Mouse (Mus musculus): ENCODE measurements around the gene Gm13277. TPM values are rescaled to one million over a fixed set of nuclear protein-coding genes. Genes with fewer than 3 reads are reported as not detected.
A peak's percentile ranks its signal among the peaks of the same experiment; 100 is the strongest.
"Not testable (repeated sequence)": the region's sequence is repeated elsewhere in the genome, so short reads cannot be mapped to it uniquely, and the experiment has no call there.

Gm13277 gene
- not detected for total RNA-seq (2021)
- long read RNA-seq, experiment 1, result 0 reads
- long read RNA-seq, experiment 2, result 0 reads

DNA sequence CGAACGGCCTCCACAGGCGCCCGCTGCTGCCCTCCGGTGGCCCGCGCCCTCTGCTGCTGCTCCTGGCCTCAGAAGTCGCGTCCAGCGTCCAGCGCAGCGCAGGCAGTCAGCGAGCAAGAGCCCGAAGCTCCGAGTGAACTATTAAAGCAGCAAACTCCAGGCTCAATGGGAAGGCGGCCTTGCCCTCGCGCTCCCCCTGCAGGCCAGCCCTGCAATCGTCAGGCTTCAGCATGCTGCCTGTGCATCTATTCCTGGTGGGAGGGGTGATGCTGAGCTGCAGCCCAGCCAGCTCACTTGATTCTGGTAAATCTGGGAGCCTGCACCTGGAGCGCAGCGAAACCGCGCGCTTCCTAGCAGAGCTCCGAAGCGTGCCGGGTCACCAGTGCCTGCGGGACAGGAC lies at the start of gene Gm13277:
Gene Gm13277 (plus strand): TSS at position 231 of the 400 bp plus-strand sequence.
- intact Hi-C loops (cut with DNase I; ENCODE audit: low total_unique reads), result not testable (repeated sequence)
- peak; percentile 60 for DNase-seq

- intact Hi-C loops (cut with DNase I; ENCODE audit: low total_unique reads), result no loop called here
- no peak for DNase-seq
These were observed 49.4 kb upstream of the Gm13277 start for GRCm38 (mm10) chr4:88739036-88739435.

GRCm38 (mm10) chr4:88741426-88741825 lies 47.0 kb upstream of the Gm13277 start:
- intact Hi-C loops (cut with DNase I; ENCODE audit: low total_unique reads), result loop anchor here (5.0 kb wide), 1 partner anchor 44 kb away; no protein-coding TSS in a partner anchor
- DNase-seq, result no peak

GRCm38 (mm10) chr4:88742771-88743371 lies 45.6 kb upstream of the Gm13277 start:
- intact Hi-C loops (cut with DNase I; ENCODE audit: low total_unique reads), result loop anchor here (5.0 kb wide), 1 partner anchor 46 kb away; no protein-coding TSS in a partner anchor
- no peak for DNase-seq

- intact Hi-C loops (cut with DNase I; ENCODE audit: low total_unique reads), result loop anchor here (5.0 kb wide), 1 partner anchor 47 kb away; no protein-coding TSS in a partner anchor
- no peak for DNase-seq
These were observed 44.2 kb upstream of the Gm13277 start for GRCm38 (mm10) chr4:88744207-88744606.

- no peak for DNase-seq
These were observed 38.5 kb upstream of the Gm13277 start for GRCm38 (mm10) chr4:88749926-88750325.

DNA sequence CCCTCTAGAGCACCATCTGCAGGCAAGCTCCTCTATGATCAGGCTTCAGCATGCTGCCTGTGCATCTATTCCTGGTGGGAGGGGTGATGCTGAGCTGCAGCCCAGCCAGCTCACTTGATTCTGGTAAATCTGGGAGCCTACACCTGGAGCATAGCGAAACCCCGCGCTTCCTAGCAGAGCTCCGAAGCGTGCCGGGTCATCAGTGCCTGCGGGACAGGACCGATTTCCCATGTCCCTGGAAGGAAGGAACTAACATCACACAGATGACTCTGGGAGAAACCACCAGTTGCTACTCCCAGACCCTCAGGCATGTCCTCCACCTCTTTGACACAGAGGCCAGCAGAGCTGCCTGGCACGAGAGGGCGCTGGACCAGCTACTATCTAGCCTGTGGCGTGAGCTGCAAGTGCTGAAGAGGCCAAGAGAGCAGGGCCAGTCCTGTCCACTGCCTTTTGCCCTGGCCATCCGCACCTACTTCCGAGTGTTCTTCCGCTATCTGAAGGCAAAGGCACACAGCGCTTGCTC lies 33.6 kb upstream of the Gm13277 start, which contains the start of gene Gm13271:
Gene Gm13271 (plus strand): TSS at position 51 of the 523 bp plus-strand sequence.
- DNase-seq, result peak; percentile 53
- intact Hi-C loops (cut with DNase I; ENCODE audit: low total_unique reads), result not testable (repeated sequence)

More at GRCm38 (mm10) chr4:88749926-88750325, 38.5 kb upstream of the Gm13277 start:
- intact Hi-C loops (cut with DNase I; ENCODE audit: low total_unique reads), result no loop called here

DNA sequence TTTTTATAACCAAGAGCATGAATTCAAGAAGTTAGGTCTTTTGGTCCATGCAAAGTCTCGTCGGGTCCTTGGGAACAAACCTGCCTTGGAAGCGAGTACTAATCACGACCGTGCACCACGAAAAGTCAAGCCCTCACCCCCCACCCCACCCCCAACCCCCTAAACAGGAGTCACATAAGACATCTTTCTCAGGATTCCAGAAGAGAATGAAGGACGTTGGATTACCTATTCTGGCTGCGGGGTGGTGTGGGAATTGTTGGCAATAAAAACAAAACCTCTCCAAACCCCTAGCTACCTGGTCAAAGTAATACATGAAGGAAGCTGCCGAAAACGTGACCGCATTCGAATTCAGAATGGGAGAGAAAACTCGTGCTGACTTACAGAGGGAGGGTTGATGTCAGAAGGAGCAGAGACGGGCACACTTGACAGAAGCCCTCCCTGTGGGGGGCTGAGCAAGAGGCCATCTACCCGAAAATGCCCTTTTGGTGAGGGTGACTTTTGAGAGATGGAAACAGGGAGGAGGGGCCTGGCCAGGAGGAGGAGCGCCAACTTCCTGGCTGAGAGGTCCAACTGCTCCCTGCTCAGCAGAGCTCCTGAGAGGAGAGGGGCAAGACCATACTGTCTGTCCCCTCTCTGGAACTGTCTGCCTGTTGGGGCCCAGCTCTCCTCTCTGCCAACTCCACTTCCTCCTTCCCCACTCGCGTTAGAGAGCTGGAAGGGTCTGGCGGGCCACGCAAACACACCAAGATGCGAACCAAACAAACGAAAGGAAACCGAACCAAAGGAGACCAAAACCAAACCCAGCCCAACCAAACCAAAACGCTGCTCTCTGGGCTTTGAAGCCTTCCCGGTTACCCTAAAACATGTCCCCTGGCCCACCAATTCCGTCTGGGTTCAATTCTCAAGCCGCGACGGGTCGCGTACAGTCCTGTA lies 31.6 kb upstream of the Gm13277 start:
- DNase-seq; intact Hi-C loops (cut with DNase I; ENCODE audit: low total_unique reads): not testable (repeated sequence)

- peak; percentile 79 for DNase-seq
- intact Hi-C loops (cut with DNase I; ENCODE audit: low total_unique reads), result not testable (repeated sequence)
These were observed 30.8 kb upstream of the Gm13277 start for GRCm38 (mm10) chr4:88757628-88758031.

- intact Hi-C loops (cut with DNase I; ENCODE audit: low total_unique reads); DNase-seq: not testable (repeated sequence)
These were observed 29.7 kb upstream of the Gm13277 start for GRCm38 (mm10) chr4:88758751-88759150.

DNA sequence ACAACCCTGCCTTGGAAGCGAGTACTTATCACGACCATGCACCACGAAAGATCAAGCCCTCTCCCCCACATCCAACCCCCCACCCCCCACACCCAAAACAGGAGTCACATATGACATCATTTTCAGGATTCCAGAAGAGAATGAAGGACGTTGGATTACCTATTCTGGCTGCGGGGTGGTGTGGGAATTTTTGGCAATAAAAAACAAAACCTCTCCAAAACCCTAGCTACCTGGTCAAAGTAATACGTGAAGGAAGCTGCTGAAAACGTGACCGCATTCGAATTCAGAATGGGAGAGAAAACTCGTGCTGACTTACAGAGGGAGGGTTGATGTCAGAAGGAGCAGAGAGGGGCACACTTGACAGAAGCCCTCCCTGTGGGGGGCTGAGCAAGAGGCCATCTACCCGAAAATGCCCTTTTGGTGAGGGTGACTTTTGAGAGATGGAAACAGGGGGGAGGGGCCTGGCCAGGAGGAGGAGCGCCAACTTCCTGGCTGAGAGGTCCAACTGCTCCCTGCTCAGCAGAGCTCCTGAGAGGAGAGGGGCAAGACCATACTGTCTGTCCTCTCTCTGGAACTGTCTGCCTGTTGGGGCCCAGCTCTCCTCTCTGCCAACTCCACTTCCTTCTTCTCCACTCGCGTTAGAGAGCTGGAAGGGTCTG lies 28.7 kb upstream of the Gm13277 start, which contains the start of gene Gm13283:
Gene Gm13283 (plus strand): TSS at position 510 of the 659 bp plus-strand sequence.
- DNase-seq; intact Hi-C loops (cut with DNase I; ENCODE audit: low total_unique reads): not testable (repeated sequence)

DNA sequence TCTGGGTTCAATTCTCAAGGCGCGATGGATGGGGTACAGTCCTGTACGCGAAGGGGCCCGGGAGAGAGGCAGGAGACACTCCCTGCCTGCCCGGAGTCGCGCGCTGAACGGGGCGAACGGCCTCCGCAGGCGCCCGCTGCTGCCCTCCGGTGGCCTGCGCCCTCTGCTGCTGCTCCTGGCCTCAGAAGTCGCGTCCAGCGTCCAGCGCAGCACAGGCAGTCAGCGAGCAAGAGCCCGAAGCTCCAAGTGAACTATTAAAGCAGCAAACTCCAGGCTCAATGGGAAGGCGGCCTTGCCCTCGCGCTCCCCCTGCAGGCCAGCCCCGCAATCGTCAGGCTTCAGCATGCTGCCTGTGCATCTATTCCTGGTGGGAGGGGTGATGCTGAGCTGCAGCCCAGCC lies 28.0 kb upstream of the Gm13277 start:
- intact Hi-C loops (cut with DNase I; ENCODE audit: low total_unique reads), result not testable (repeated sequence)

DNA sequence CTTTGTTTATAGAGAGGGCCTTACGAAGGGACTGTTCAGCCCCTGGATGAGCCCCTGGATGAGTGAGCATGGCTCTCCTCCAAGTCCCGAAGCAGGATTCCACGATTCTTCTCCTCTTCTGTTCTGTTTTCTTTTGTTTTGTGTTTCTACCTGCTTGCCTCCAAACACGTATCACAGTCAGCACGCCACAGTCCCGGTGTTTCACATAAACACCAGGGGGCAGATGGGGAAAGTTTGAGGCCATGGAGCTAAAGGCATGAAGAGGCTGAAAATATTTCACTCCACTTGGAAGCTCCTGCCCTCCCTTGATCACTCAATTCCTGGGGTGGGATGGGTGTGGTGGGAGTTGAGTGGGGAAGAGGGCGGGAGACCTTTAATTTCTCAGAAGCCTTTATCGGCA lies 26.7 kb upstream of the Gm13277 start:
- intact Hi-C loops (cut with DNase I; ENCODE audit: low total_unique reads), result not testable (repeated sequence)
- peak; percentile 67 for DNase-seq

More for the DNA sequence above, 28.0 kb upstream of the Gm13277 start:
- peak; percentile 81 for DNase-seq

- intact Hi-C loops (cut with DNase I; ENCODE audit: low total_unique reads); DNase-seq: not testable (repeated sequence)
These were observed 26.1 kb upstream of the Gm13277 start for GRCm38 (mm10) chr4:88762341-88762740.

DNA sequence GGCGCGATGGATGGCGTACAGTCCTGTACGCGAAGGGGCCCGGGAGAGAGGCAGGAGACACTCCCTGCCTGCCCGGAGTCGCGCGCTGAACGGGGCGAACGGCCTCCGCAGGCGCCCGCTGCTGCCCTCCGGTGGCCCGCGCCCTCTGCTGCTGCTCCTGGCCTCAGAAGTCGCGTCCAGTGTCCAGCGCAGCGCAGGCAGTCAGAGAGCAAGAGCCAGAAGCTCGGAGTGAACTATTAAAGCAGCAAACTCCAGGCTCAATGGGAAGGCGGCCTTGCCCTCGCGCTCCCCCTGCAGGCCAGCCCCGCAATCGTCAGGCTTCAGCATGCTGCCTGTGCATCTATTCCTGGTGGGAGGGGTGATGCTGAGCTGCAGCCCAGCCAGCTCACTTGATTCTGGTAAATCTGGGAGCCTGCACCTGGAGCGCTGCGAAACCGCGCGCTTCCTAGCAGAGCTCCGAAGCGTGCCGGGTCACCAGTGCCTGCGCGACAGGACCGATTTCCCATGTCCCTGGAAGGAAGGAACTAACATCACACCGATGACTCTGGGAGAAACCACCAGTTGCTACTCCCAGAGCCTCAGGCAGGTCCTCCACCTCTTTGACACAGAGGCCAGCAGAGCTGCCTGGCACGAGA lies 24.9 kb upstream of the Gm13277 start:
- peak; percentile 57 for DNase-seq
- intact Hi-C loops (cut with DNase I; ENCODE audit: low total_unique reads), result not testable (repeated sequence)

GRCm38 (mm10) chr4:88773534-88773933 lies 14.9 kb upstream of the Gm13277 start, which contains the start of gene Gm13290:
Gene Gm13290, plus strand, starts transcription at chr4:88773834.
- DNase-seq; intact Hi-C loops (cut with DNase I; ENCODE audit: low total_unique reads): not testable (repeated sequence)

DNA sequence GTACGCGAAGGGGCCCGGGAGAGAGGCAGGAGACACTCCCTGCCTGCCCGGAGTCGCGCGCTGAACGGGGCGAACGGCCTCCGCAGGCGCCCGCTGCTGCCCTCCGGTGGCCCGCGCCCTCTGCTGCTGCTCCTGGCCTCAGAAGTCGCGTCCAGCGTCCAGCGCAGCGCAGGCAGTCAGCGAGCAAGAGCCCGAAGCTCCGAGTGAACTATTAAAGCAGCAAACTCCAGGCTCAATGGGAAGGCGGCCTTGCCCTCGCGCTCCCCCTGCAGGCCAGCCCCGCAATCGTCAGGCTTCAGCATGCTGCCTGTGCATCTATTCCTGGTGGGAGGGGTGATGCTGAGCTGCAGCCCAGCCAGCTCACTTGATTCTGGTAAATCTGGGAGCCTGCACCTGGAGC lies 11.8 kb upstream of the Gm13277 start, which contains the start of gene Gm13289:
Gene Gm13289 (plus strand): TSS at position 301 of the 400 bp plus-strand sequence.
- DNase-seq; intact Hi-C loops (cut with DNase I; ENCODE audit: low total_unique reads): not testable (repeated sequence)

GRCm38 (mm10) chr4:88779550-88779949 lies 8.9 kb upstream of the Gm13277 start, which contains the start of gene Gm13272:
Gene Gm13272, plus strand, starts transcription at chr4:88779850.
- intact Hi-C loops (cut with DNase I; ENCODE audit: low total_unique reads), result not testable (repeated sequence)

More at GRCm38 (mm10) chr4:88779550-88779949, 8.9 kb upstream of the Gm13277 start, which contains the start of gene Gm13272:
- not testable (repeated sequence) for DNase-seq
